In the genomic region with DNA sequence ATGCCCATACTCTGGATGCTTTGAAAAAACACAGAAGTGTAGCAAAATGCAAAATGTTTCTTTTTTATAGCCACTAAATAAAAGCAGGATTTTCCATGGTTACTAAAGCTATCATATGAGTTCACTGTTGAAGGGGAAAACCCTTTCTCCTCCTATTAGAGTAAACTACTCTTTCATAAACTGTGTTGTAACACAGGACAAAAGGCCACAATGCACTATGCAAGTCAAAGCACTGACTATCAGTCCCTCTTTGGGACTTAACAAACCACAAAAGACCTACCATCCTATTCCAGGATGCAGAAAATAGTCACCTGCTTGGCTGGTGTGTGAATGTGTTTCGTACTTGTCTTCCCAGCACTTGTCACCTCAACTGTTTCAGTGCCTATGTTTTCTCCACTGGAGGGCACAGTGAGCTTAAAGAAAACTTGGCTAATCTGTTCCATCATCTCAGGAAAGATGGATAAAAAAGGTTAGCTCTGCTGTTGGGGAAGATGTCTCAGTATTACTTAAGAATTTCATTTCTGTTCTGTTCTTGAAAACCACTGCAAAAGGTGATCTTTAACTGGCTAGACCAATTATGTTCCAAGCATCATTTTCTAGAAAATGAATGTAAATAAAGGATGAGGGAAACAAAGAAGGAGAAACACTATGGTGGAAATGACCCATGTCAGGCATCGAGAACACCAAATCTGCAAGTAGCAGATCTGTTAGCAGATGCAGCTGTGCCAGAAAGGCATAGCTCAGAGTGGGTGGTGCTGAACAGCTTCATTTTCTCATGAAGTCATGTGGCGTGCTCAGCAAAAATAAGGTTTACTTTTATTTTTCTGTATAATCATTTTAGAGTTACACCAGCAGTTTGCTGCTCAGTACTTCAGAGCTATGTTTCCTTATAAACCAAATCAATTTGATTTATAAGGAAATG, we compare ENCODE assay signal across 11 mouse cellular contexts. TPM values are rescaled to one million over a fixed set of nuclear protein-coding genes. Genes with fewer than 3 reads are reported as not detected.
DNase-seq lines count a peak whose midpoint lies in the region; ATAC-seq and TF ChIP-seq lines count a peak whose summit lies in the region.
"Had no signal": no experiment of that assay in that cellular context is flagged by ENCODE, and none has a peak within 500 bp of the region (broad histone marks: within the 10 kb centered on the region; RNA-seq: fewer than 3 reads in every experiment).

No protein-coding gene starts in this region.

- H3K9ac ChIP-seq in intestine, postnatal 0 days (ENCODE audit: low read depth, low read length): no peak overlapping the region
- no peak overlapping the region for H3K9ac ChIP-seq in intestine, embryonic 15.5 days
- no peak overlapping the region for H3K9ac ChIP-seq in lung, postnatal 0 days (replicated peaks; ENCODE audit: low read depth)
- no peak overlapping the region for H3K9ac ChIP-seq in stomach, postnatal 0 days (ENCODE audit: low read length)

- no peaks in the 10 kb centered on the region for H3K4me1 ChIP-seq in intestine, postnatal 0 days (replicated peaks; ENCODE audit: control insufficient read depth, insufficient read depth, low read length)
- no peaks in the 10 kb centered on the region for H3K4me1 ChIP-seq in intestine, embryonic 15.5 days (replicated peaks)
- H3K4me1 ChIP-seq in lung, postnatal 0 days (ENCODE audit: insufficient read depth, low read depth, low read length): no peaks in the 10 kb centered on the region
- no peaks in the 10 kb centered on the region for H3K4me1 ChIP-seq in stomach, postnatal 0 days (replicated peaks; ENCODE audit: control insufficient read depth, insufficient read depth)
- H3K4me1 ChIP-seq: limb, embryonic 10.5 days had no signal

- no peak overlapping the region for H3K27ac ChIP-seq in intestine, postnatal 0 days (ENCODE audit: low read depth, low read length)
- no peak overlapping the region for H3K27ac ChIP-seq in intestine, embryonic 15.5 days
- no peak overlapping the region for H3K27ac ChIP-seq in lung, postnatal 0 days (ENCODE audit: low read length)
- H3K27ac ChIP-seq in stomach, postnatal 0 days (replicated peaks): no peak overlapping the region
- H3K27ac ChIP-seq: limb, embryonic 10.5 days had no signal

- 75% methylated on average over 3 of the region's 3 CpGs for WGBS in intestine, postnatal 0 days
- WGBS in intestine, embryonic 15.5 days: 82% methylated on average over 3 of the region's 3 CpGs
- 74% methylated on average over 3 of the region's 3 CpGs for WGBS in lung, postnatal 0 days
- 69% methylated on average over 3 of the region's 3 CpGs for WGBS in stomach, postnatal 0 days

- no peak overlapping the region for H3K4me3 ChIP-seq in intestine, postnatal 0 days (ENCODE audit: low read depth, low read length)
- H3K4me3 ChIP-seq in intestine, embryonic 15.5 days (replicated peaks): no peak overlapping the region
- no peak overlapping the region for H3K4me3 ChIP-seq in lung, postnatal 0 days (ENCODE audit: low read depth, low read length)
- no peak overlapping the region for H3K4me3 ChIP-seq in stomach, postnatal 0 days (ENCODE audit: low read depth, low read length)
- H3K4me3 ChIP-seq: limb, embryonic 10.5 days had no signal

- no peaks in the 10 kb centered on the region for H3K36me3 ChIP-seq in intestine, postnatal 0 days (ENCODE audit: control insufficient read depth, insufficient read depth)
- H3K36me3 ChIP-seq in intestine, embryonic 15.5 days: no peaks in the 10 kb centered on the region
- no peaks in the 10 kb centered on the region for H3K36me3 ChIP-seq in lung, postnatal 0 days (ENCODE audit: insufficient read depth, low read length)
- H3K36me3 ChIP-seq in stomach, postnatal 0 days (ENCODE audit: control insufficient read depth, insufficient read depth, low read length): no peaks in the 10 kb centered on the region
- H3K36me3 ChIP-seq: limb, embryonic 10.5 days had no signal

- peak; percentile 62 for TF ChIP-seq CTCF in intestine, postnatal 0 days (IDR thresholded peaks at IDR 0.05; ENCODE audit: low read depth)
- peak; percentile 47 for TF ChIP-seq CTCF in lung, postnatal 0 days (IDR thresholded peaks at IDR 0.05)
- TF ChIP-seq CTCF in stomach, postnatal 0 days (IDR thresholded peaks at IDR 0.05; ENCODE audit: low read depth): peak; percentile 64

- peak; percentile 45; the same call in 1 of the 2 replicates for ATAC-seq in cerebellum, adult (ENCODE audit: insufficient number of reproducible peaks, low FRiP score, low TSS enrichment)
- no peak for ATAC-seq in intestine, postnatal 0 days
- no peak for ATAC-seq in intestine, embryonic 15.5 days
- no peak for ATAC-seq in lung, postnatal 0 days
- no peak for ATAC-seq in stomach, postnatal 0 days (ENCODE audit: low FRiP score, low TSS enrichment)
- ATAC-seq: activated CD4-positive, CD25-positive, alpha-beta regulatory T cell, adult 4 months had no signal

- TF ChIP-seq EP300 in lung, postnatal 0 days (IDR thresholded peaks at IDR 0.05): no peak
- no peak for TF ChIP-seq EP300 in stomach, postnatal 0 days (optimal IDR thresholded peaks at IDR 0.05)

- H3K27me3 ChIP-seq in intestine, postnatal 0 days (replicated peaks; ENCODE audit: control insufficient read depth, insufficient read depth, low read length): no peaks in the 10 kb centered on the region
- H3K27me3 ChIP-seq in intestine, embryonic 15.5 days (replicated peaks): no peaks in the 10 kb centered on the region
- no peaks in the 10 kb centered on the region for H3K27me3 ChIP-seq in lung, postnatal 0 days (replicated peaks; ENCODE audit: insufficient read depth, low read length)
- H3K27me3 ChIP-seq in stomach, postnatal 0 days (ENCODE audit: control insufficient read depth, insufficient read depth, low read length): no peaks in the 10 kb centered on the region

- DNase-seq in cerebellum, adult 11-12 months: no peak
- no peak for DNase-seq in lung, postnatal 0 days (ENCODE audit: low spot score)
- no peak for DNase-seq in lung, postnatal 10 days
- DNase-seq in stomach, postnatal 0 days (ENCODE audit: low spot score): no peak
- no peak for DNase-seq in adrenal gland, adult 2 months
- DNase-seq: lung, adult 2 months had no signal

- no peaks in the 10 kb centered on the region for H3K9me3 ChIP-seq in intestine, postnatal 0 days (ENCODE audit: control insufficient read depth)
- H3K9me3 ChIP-seq in intestine, embryonic 15.5 days: no peaks in the 10 kb centered on the region
- H3K9me3 ChIP-seq in lung, postnatal 0 days (ENCODE audit: low read length): no peaks in the 10 kb centered on the region
- H3K9me3 ChIP-seq in stomach, postnatal 0 days (ENCODE audit: control insufficient read depth, low read length): no peaks in the 10 kb centered on the region
- H3K9me3 ChIP-seq: limb, embryonic 10.5 days had no signal

- H3K4me2 ChIP-seq in intestine, postnatal 0 days (replicated peaks; ENCODE audit: low read depth): no peak overlapping the region
- no peak overlapping the region for H3K4me2 ChIP-seq in intestine, embryonic 15.5 days (replicated peaks)
- no peak overlapping the region for H3K4me2 ChIP-seq in lung, postnatal 0 days (replicated peaks; ENCODE audit: low read depth, low read length)
- H3K4me2 ChIP-seq in stomach, postnatal 0 days (replicated peaks; ENCODE audit: low read depth): no peak overlapping the region

RNA-seq across cellular contexts. Expression of a gene that starts 19.0 kb away (rescaled TPM):
- 93.9 and 95.4 TPM in 2 replicates for polyA plus RNA-seq in intestine, postnatal 0 days (2015; fragmentation: Nextera tagmentation; extraction: Ambion mirVana)
- 157 and 159 TPM in 2 replicates for polyA plus RNA-seq in intestine, embryonic 15.5 days (2015; fragmentation: Nextera tagmentation; extraction: Ambion mirVana)
- 57.2 and 69.7 TPM in 2 replicates for polyA plus RNA-seq in lung, postnatal 0 days (2015; fragmentation: Nextera tagmentation; extraction: Ambion mirVana)
- polyA plus RNA-seq in stomach, postnatal 0 days (2015; fragmentation: Nextera tagmentation; extraction: Ambion mirVana): 124 and 129 TPM in 2 replicates
- total RNA-seq in adrenal gland, adult 2 months (2021): 100 to 1,000 TPM; 224 to 227 TPM
- 89.5 and 97.8 TPM in 2 replicates for polyA plus RNA-seq in adrenal gland, adult 2 months (2012; rRNA removed)
